Mouse (Mus musculus) cerebellum, adult 2 months (tissue): ENCODE data around the gene Dag1.

Experiments used
- CTCF ChIP-seq: fragments of 200-500 bp; IDR thresholded peaks from 2 replicates; pipeline ENCODE4 v1.5.1; 2011; ENCODE audit warnings: low read depth, mild to moderate bottlenecking, control low read depth, low read length, moderate library complexity, borderline replicate concordance; ENCODE audit not compliant: insufficient read depth
- POLR2A ChIP-seq: fragments of 200-500 bp; IDR thresholded peaks from 2 replicates; pipeline ENCODE4 v1.6.1; 2011; ENCODE audit warnings: low read length, control low read depth, borderline replicate concordance; ENCODE audit not compliant: insufficient read depth

GRCm38 (mm10) chr9:108248957-108249356 lies 14.8 kb downstream of the Dag1 start:
- TF ChIP-seq CTCF, result no peak
- no peak for TF ChIP-seq POLR2A
